Comparison of ENCODE assay signal across 10 mouse cellular contexts in genomic region chr11:78324000-78324785, GRCm38 (mm10). TPM values are rescaled to one million over a fixed set of nuclear protein-coding genes. Genes with fewer than 3 reads are reported as not detected.
DNase-seq lines count a peak whose midpoint lies in the region; TF ChIP-seq lines count a peak whose summit lies in the region.
"Had no signal": no experiment of that assay in that cellular context is flagged by ENCODE, and none has a peak within 500 bp of the region (broad histone marks: within the 10 kb centered on the region; RNA-seq: fewer than 3 reads in every experiment).

No protein-coding gene starts in this region.

- peak; percentile 44 to 55 for DNase-seq in layer of hippocampus, adult 2 months (ENCODE audit: low spot score in 2 of 2)
- DNase-seq in layer of hippocampus, adult 18-20 months (ENCODE audit: low spot score in 2 of 2), result no peak
- DNase-seq in right cerebral cortex, postnatal 14 days, result peak; percentile 58
- no peak for DNase-seq in right cerebral cortex, adult 18-20 months
- DNase-seq in cerebellum, postnatal 36 days, result peak; percentile 38 to 48
- DNase-seq in lung, postnatal 25 days (ENCODE audit: low spot score), result no peak
- DNase-seq in adrenal gland, postnatal 36 days, result no peak
- DNase-seq: heart, postnatal 14 days; thymus, postnatal 36 days had no signal

- H3K4me3 ChIP-seq in layer of hippocampus, adult 2 months, result peak overlapping the region; percentile 53
- H3K4me3 ChIP-seq: liver, embryonic 12.5 days had no signal

- no peak for TF ChIP-seq CTCF in layer of hippocampus, adult 2 months (conservative IDR thresholded peaks at IDR 0.05)

- peak overlapping the region; percentile 93 for H3K27ac ChIP-seq in layer of hippocampus, adult 2 months

RNA-seq across cellular contexts. Expression of gene Aldoc, which starts 1.4 kb away (rescaled TPM):
- 100 to 1,000 TPM; 853 to 900 TPM for total RNA-seq in layer of hippocampus, adult 2 months (2021)
- 100 to 1,000 TPM; 856 to 892 TPM for total RNA-seq in layer of hippocampus, adult 18-20 months (2021)
- total RNA-seq in adrenal gland, postnatal 36 days (2021), result 10 to 100 TPM; 11.7 to 21.6 TPM

RNA-seq across cellular contexts. Expression of gene Pigs, which starts 4.0 kb away (rescaled TPM):
- 10 to 100 TPM; 58.2 to 59.9 TPM for total RNA-seq in layer of hippocampus, adult 2 months (2021)
- 10 to 100 TPM; 59.0 to 62.0 TPM for total RNA-seq in layer of hippocampus, adult 18-20 months (2021)
- total RNA-seq in adrenal gland, postnatal 36 days (2021), result 10 to 100 TPM; 54.0 to 57.7 TPM

RNA-seq across cellular contexts. Expression of gene Unc119, which starts 19.1 kb away (rescaled TPM):
- total RNA-seq in layer of hippocampus, adult 2 months (2021), result 10 to 100 TPM; 27.8 to 33.9 TPM
- total RNA-seq in layer of hippocampus, adult 18-20 months (2021), result 10 to 100 TPM; 33.0 to 33.5 TPM
- 10 to 100 TPM; 32.8 to 37.3 TPM for total RNA-seq in adrenal gland, postnatal 36 days (2021)

RNA-seq across cellular contexts. Expression of gene Spag5, which starts 22.9 kb away (rescaled TPM):
- 1 to 10 TPM; 8.3 to 8.5 TPM for total RNA-seq in layer of hippocampus, adult 2 months (2021)
- total RNA-seq in layer of hippocampus, adult 18-20 months (2021), result 1 to 10 TPM; 5.7 to 7.1 TPM
- total RNA-seq in adrenal gland, postnatal 36 days (2021), result 1 to 10 TPM; 4.1 to 4.3 TPM

RNA-seq across cellular contexts. Expression of gene BC030499, which starts 33.6 kb away (rescaled TPM):
- total RNA-seq in layer of hippocampus, adult 2 months (2021), result 10 to 100 TPM in 1 of 2 experiments, 1 to 10 TPM in 1; 5.6 to 12.2 TPM
- total RNA-seq in layer of hippocampus, adult 18-20 months (2021), result 1 to 10 TPM; 7.4 TPM
- 1 to 10 TPM in 1 of 2 experiments, under 1 TPM in 1; 0.99 to 1.3 TPM for total RNA-seq in adrenal gland, postnatal 36 days (2021)

Comparison
In these comparisons a context has a peak if more than half of its experiments do, and no peak if none do; other contexts are left out.
1. DNase-seq: peak in layer of hippocampus, adult 2 months (2 of 2), right cerebral cortex, postnatal 14 days (single experiment) and cerebellum, postnatal 36 days (2 of 2); none in layer of hippocampus, adult 18-20 months (0 of 2), right cerebral cortex, adult 18-20 months (single experiment), lung, postnatal 25 days (single experiment) and adrenal gland, postnatal 36 days (0 of 2).
2. RNA of gene Aldoc, which starts 1.4 kb away (total RNA-seq): 853 to 900 TPM in layer of hippocampus, adult 2 months and 856 to 892 TPM in layer of hippocampus, adult 18-20 months; 11.7 to 21.6 TPM in adrenal gland, postnatal 36 days; every median in the first group is over 10 times any median in the second.